Mouse (Mus musculus) ES-Bruce4 (cell line): ENCODE measurements around the gene Nr2f6.

Experiments used
- CTCF ChIP-seq: IDR thresholded peaks from one replicate; pipeline ENCODE4 v1.8.1; 2011; ENCODE audit warnings: low read depth, low read length
- EP300 ChIP-seq: IDR thresholded peaks from 2 replicates; pipeline ENCODE4 v1.6.1; 2011; ENCODE audit warnings: low read depth, low read length; ENCODE audit not compliant: insufficient read depth

- TF ChIP-seq CTCF (peak; percentile 97), EP300 (peak; percentile 43; the same call in 1 of the 2 replicates)
Observed at GRCm38 (mm10) chr8:71406099-71407015, 24.6 kb upstream of the Nr2f6 start.
